Mouse (Mus musculus) bone marrow macrophage, adult 2 months (primary cell): ENCODE results near the gene Slc36a1. TPM values are rescaled to one million over a fixed set of nuclear protein-coding genes. Genes with fewer than 3 reads are reported as not detected.

Source experiments
- H3K27ac ChIP-seq: 2 replicates; pipeline ENCODE4 v1.5.1; 2012; ENCODE audit warnings: low read depth, low read length; ENCODE audit not compliant: insufficient read depth
- H3K4me1 ChIP-seq: 2 replicates; pipeline ENCODE4 v1.6.1; 2012; ENCODE audit warnings: low read length; ENCODE audit not compliant: control insufficient read depth, insufficient read depth
- H3K4me3 ChIP-seq: 2 replicates; pipeline ENCODE4 v1.5.1; 2012; ENCODE audit warnings: mild to moderate bottlenecking, low read length, moderate library complexity; ENCODE audit not compliant: insufficient read depth
- CTCF ChIP-seq: IDR thresholded peaks from 2 replicates; pipeline ENCODE4 v1.5.1; 2012; ENCODE audit warnings: low read depth, mild to moderate bottlenecking, low read length, moderate library complexity
- POLR2A ChIP-seq: IDR thresholded peaks from 2 replicates; pipeline ENCODE4 v1.6.1; 2012; ENCODE audit warnings: mild to moderate bottlenecking, low read depth, low read length, borderline replicate concordance
- polyA plus RNA-seq: library from polyadenylated mRNA; stranded (reverse); fragments of >200 nt; gene quantifications from 2 replicates; pipeline ENCODE4 v1.2.4, GENCODE M21; 2012; ENCODE audit not compliant: missing spikeins, insufficient read depth, insufficient read length

The Slc36a1 gene
- 38.7 and 44.3 TPM in 2 replicates for polyA plus RNA-seq

- TF ChIP-seq POLR2A = no peak
- TF ChIP-seq CTCF = peak; percentile 95
- H3K4me1 ChIP-seq = peaks cover 22% of the 10 kb centered on the region
- H3K4me3 ChIP-seq = peak within 1 kb of the TSS; percentile 98
- peak within 1 kb of the TSS; percentile 18; the same call in 1 of the 2 replicates for H3K27ac ChIP-seq
These were observed at the start of gene Slc36a1 for GRCm38 (mm10) chr11:55204159-55204596. Gene Slc36a1 (plus strand): TSS chr11:55204350.

GRCm38 (mm10) chr11:55154398-55155069 is 49.6 kb upstream of the Slc36a1 start:
- H3K27ac ChIP-seq = peak overlapping the region; percentile 97
- peak overlapping the region; percentile 18; the same call in 1 of the 2 replicates for H3K4me3 ChIP-seq

GRCm38 (mm10) chr11:55155070-55155421 is 49.1 kb upstream of the Slc36a1 start:
- TF ChIP-seq CTCF (no peak), POLR2A (no peak)
- Histone ChIP-seq H3K4me1 (peaks cover 26% of the 10 kb centered on the region), H3K4me3 (no peak overlapping the region), H3K27ac (peak overlapping the region; percentile 97)

More at GRCm38 (mm10) chr11:55154398-55155069, 49.6 kb upstream of the Slc36a1 start:
- peaks cover 30% of the 10 kb centered on the region for H3K4me1 ChIP-seq
- TF ChIP-seq CTCF (no peak), POLR2A (no peak)

GRCm38 (mm10) chr11:55158785-55159359 is 45.3 kb upstream of the Slc36a1 start:
- Histone ChIP-seq H3K27ac (no peak overlapping the region), H3K4me3 (no peak overlapping the region), H3K4me1 (peaks cover 18% of the 10 kb centered on the region)
- peak; percentile 86 for TF ChIP-seq CTCF
- TF ChIP-seq POLR2A = no peak

GRCm38 (mm10) chr11:55162670-55163069 is 41.5 kb upstream of the Slc36a1 start:
- TF ChIP-seq POLR2A (no peak), CTCF (peak; percentile 72; the same call in 1 of the 2 replicates)
- H3K27ac ChIP-seq = no peak overlapping the region
- no peaks in the 10 kb centered on the region for H3K4me1 ChIP-seq
- no peak overlapping the region for H3K4me3 ChIP-seq

GRCm38 (mm10) chr11:55164723-55165122 is 39.4 kb upstream of the Slc36a1 start:
- peak; percentile 57; the same call in 1 of the 2 replicates for TF ChIP-seq CTCF
- TF ChIP-seq POLR2A = no peak

GRCm38 (mm10) chr11:55165748-55166147 is 38.4 kb upstream of the Slc36a1 start:
- TF ChIP-seq CTCF (no peak), POLR2A (no peak)
- Histone ChIP-seq H3K4me3 (no peak overlapping the region), H3K27ac (no peak overlapping the region), H3K4me1 (no peaks in the 10 kb centered on the region)

More at GRCm38 (mm10) chr11:55164723-55165122, 39.4 kb upstream of the Slc36a1 start:
- Histone ChIP-seq H3K4me1 (no peaks in the 10 kb centered on the region), H3K27ac (no peak overlapping the region), H3K4me3 (no peak overlapping the region)

GRCm38 (mm10) chr11:55168504-55168903 is 35.6 kb upstream of the Slc36a1 start:
- no peak for TF ChIP-seq POLR2A
- no peak for TF ChIP-seq CTCF
- no peaks in the 10 kb centered on the region for H3K4me1 ChIP-seq
- no peak overlapping the region for H3K4me3 ChIP-seq
- no peak overlapping the region for H3K27ac ChIP-seq

- no peak overlapping the region for H3K4me3 ChIP-seq
- no peak overlapping the region for H3K27ac ChIP-seq
- TF ChIP-seq POLR2A (no peak), CTCF (no peak)
- no peaks in the 10 kb centered on the region for H3K4me1 ChIP-seq
These were observed 35.2 kb upstream of the Slc36a1 start for GRCm38 (mm10) chr11:55168914-55169313.

GRCm38 (mm10) chr11:55170501-55170900 is 33.6 kb upstream of the Slc36a1 start:
- H3K4me3 ChIP-seq = no peak overlapping the region
- H3K27ac ChIP-seq = no peak overlapping the region
- TF ChIP-seq POLR2A (no peak), CTCF (no peak)
- no peaks in the 10 kb centered on the region for H3K4me1 ChIP-seq
